Mouse (Mus musculus) hindbrain, postnatal 0 days (tissue): ENCODE results near the gene Naaa. TPM values are rescaled to one million over a fixed set of nuclear protein-coding genes. Genes with fewer than 3 reads are reported as not detected.

Experiments used
- ATAC-seq: fragments of 200-750 bp; cut with Nextera tagmentation; 2 replicates; pipeline ENCODE4 v1.8.0; 2017; ENCODE audit warnings: mild to moderate bottlenecking, moderate TSS enrichment, moderate library complexity
- DNase-seq: peaks from one replicate; pipeline ENCODE4 v3.0.0-alpha.2; 2015; ENCODE audit warnings: low spot score
- H3K27ac ChIP-seq: fragments of 300-500 bp; sonication (generic); 2 replicates; pipeline ENCODE4 v1.5.1; 2014; ENCODE audit warnings: mild to moderate bottlenecking
- H3K27me3 ChIP-seq: fragments of 300-500 bp; sonication (generic); 2 replicates; pipeline ENCODE4 v1.6.1; 2014; ENCODE audit warnings: low read length, mixed read lengths; ENCODE audit not compliant: insufficient read depth
- H3K36me3 ChIP-seq: fragments of 300-500 bp; sonication (generic); 2 replicates; pipeline ENCODE4 v1.6.1; 2014; ENCODE audit warnings: low read length, mixed read lengths; ENCODE audit not compliant: insufficient read depth
- H3K4me1 ChIP-seq: fragments of 300-500 bp; sonication (generic); 2 replicates; pipeline ENCODE4 v1.6.1; 2014; ENCODE audit warnings: antibody characterized with exemption, low read length, mixed read lengths; ENCODE audit not compliant: insufficient read depth
- H3K4me2 ChIP-seq: fragments of 300-500 bp; sonication (generic); 2 replicates; pipeline ENCODE4 v1.6.1; 2014; ENCODE audit warnings: low read depth, mild to moderate bottlenecking, low read length, moderate library complexity, mixed read lengths
- H3K4me3 ChIP-seq: fragments of 300-500 bp; sonication (generic); 2 replicates; pipeline ENCODE4 v1.5.1; 2014; ENCODE audit warnings: low read length
- H3K9ac ChIP-seq: fragments of 300-500 bp; sonication (generic); replicated peaks from 2 replicates; pipeline ENCODE4 v1.6.1; 2014; ENCODE audit warnings: mild to moderate bottlenecking, low read length, moderate library complexity, mixed read lengths
- H3K9me3 ChIP-seq: fragments of 300-500 bp; sonication (generic); 2 replicates; pipeline ENCODE4 v1.6.1; 2016; ENCODE audit warnings: low read length, mixed read lengths
- CTCF ChIP-seq: IDR thresholded peaks from 2 replicates; pipeline ENCODE4 v1.5.1; 2016; ENCODE audit warnings: antibody characterized with exemption, control low read depth, low read depth
- WGBS: fragments of 180-500 bp; shearing (Covaris S2); extraction: QIAGEN DNeasy Blood & Tissue Kit; methylation state at CpG from one replicate; pipeline ENCODE4 v1.1.7; 2014; 5-methylcytosine and 5-hydroxymethylcytosine counted together
- polyA plus RNA-seq: library from polyadenylated mRNA; unstranded; fragments of >200 nt; fragmentation: Nextera tagmentation; extraction: Ambion mirVana; gene quantifications from 2 replicates; pipeline ENCODE4 v1.2.1, GENCODE M21; 2015
- total RNA-seq: library from RNA; depleted of rRNA; stranded (reverse); fragments of >200 nt; gene quantifications from 2 replicates; pipeline ENCODE4 v1.2.3, GENCODE M21; 2014

Gene Naaa
- total and polyA plus RNA-seq, 2 experiments from 2014 or later: 28.9 to 29.1 TPM

GRCm38 (mm10) chr5:92313776-92314175 is 35.8 kb upstream of the Naaa start:
- H3K36me3 ChIP-seq: no peaks in the 10 kb centered on the region
- no peaks in the 10 kb centered on the region for H3K27me3 ChIP-seq
- ATAC-seq (no peak), DNase-seq (no peak)
- no peak overlapping the region for H3K9ac ChIP-seq
- H3K4me1 ChIP-seq: peaks cover 4% of the 10 kb centered on the region; the same call in 1 of the 2 replicates
- H3K9me3 ChIP-seq: no peaks in the 10 kb centered on the region
- 75% methylated on average over 7 of the region's 7 CpGs for WGBS
- H3K4me2 ChIP-seq: no peak overlapping the region
- TF ChIP-seq CTCF: no peak
- H3K27ac ChIP-seq: no peak overlapping the region
- no peak overlapping the region for H3K4me3 ChIP-seq

GRCm38 (mm10) chr5:92312046-92312715 is 34.2 kb upstream of the Naaa start:
- TF ChIP-seq CTCF: peak; percentile 82
- no peaks in the 10 kb centered on the region for H3K36me3 ChIP-seq
- ATAC-seq (no peak), DNase-seq (peak; percentile 96)
- 16% methylated on average over 13 of the region's 13 CpGs for WGBS
- no peaks in the 10 kb centered on the region for H3K9me3 ChIP-seq
- H3K4me3 ChIP-seq: no peak overlapping the region
- H3K27me3 ChIP-seq: no peaks in the 10 kb centered on the region
- peaks cover 5% of the 10 kb centered on the region for H3K4me1 ChIP-seq
- no peak overlapping the region for H3K27ac ChIP-seq
- peak overlapping the region; percentile 21; the same call in 1 of the 2 replicates for H3K4me2 ChIP-seq
- no peak overlapping the region for H3K9ac ChIP-seq

GRCm38 (mm10) chr5:92309681-92310511 is 31.9 kb upstream of the Naaa start, which contains the start of gene Sdad1:
Gene Sdad1 (minus strand): TSS chr5:92310479.
- DNase-seq (peak; percentile 97), ATAC-seq (peak; percentile 97)
- no peaks in the 10 kb centered on the region for H3K27me3 ChIP-seq
- 2% methylated on average over 41 of the region's 41 CpGs for WGBS
- H3K4me2 ChIP-seq: peak within 1 kb of the TSS; percentile 88
- H3K4me3 ChIP-seq: peak within 1 kb of the TSS; percentile 76
- no peaks in the 10 kb centered on the region for H3K9me3 ChIP-seq
- TF ChIP-seq CTCF: peak; percentile 90
- peak within 1 kb of the TSS; percentile 64 for H3K9ac ChIP-seq
- peaks cover 7% of the 10 kb centered on the region; the same call in 1 of the 2 replicates for H3K36me3 ChIP-seq
- H3K4me1 ChIP-seq: peaks cover 5% of the 10 kb centered on the region
- H3K27ac ChIP-seq: peak within 1 kb of the TSS; percentile 73

- WGBS: 85% methylated on average over 3 of the region's 3 CpGs
- H3K36me3 ChIP-seq: peaks cover 50% of the 10 kb centered on the region
- H3K27ac ChIP-seq: no peak overlapping the region
- DNase-seq: no peak
- no peaks in the 10 kb centered on the region for H3K27me3 ChIP-seq
- TF ChIP-seq CTCF: no peak
- no peak overlapping the region for H3K4me3 ChIP-seq
- no peak overlapping the region for H3K9ac ChIP-seq
- no peaks in the 10 kb centered on the region for H3K9me3 ChIP-seq
- no peak overlapping the region for H3K4me2 ChIP-seq
- no peak for ATAC-seq
- H3K4me1 ChIP-seq: peaks cover 5% of the 10 kb centered on the region
Measured at GRCm38 (mm10) chr5:92304291-92304690, 26.3 kb upstream of the Naaa start.

GRCm38 (mm10) chr5:92302149-92302840 is 24.3 kb upstream of the Naaa start:
- no peak for DNase-seq
- no peak for ATAC-seq
- H3K4me1 ChIP-seq: no peaks in the 10 kb centered on the region
- H3K9me3 ChIP-seq: no peaks in the 10 kb centered on the region
- peaks cover 57% of the 10 kb centered on the region for H3K36me3 ChIP-seq
- WGBS: 82% methylated on average over 13 of the region's 13 CpGs
- no peak overlapping the region for H3K4me3 ChIP-seq
- no peak overlapping the region for H3K4me2 ChIP-seq
- H3K9ac ChIP-seq: no peak overlapping the region
- H3K27ac ChIP-seq: no peak overlapping the region
- no peaks in the 10 kb centered on the region for H3K27me3 ChIP-seq
- no peak for TF ChIP-seq CTCF

DNA sequence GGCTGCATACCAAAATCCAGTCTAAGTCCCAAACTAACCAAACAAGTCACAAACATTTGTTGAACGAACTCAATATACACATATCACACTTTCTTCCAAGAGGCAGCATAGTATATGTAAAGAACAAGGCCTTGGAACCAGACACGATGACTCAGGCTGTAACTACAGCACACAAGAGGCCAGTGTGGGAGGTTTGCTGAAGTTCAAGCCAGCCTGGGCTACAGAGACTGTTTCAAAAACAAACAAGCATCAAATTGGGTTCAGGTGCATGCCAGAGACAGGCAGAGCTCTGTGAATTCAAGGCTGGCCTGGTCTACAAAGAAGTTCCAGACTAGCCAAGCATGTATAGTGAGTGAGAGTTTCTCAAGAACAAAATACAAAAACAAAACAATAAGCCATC is 16.6 kb upstream of the Naaa start:
- no peak overlapping the region; the same call in 1 of the 2 replicates for H3K9ac ChIP-seq
- H3K36me3 ChIP-seq: peaks cover 61% of the 10 kb centered on the region
- no peak for ATAC-seq
- no peaks in the 10 kb centered on the region for H3K4me1 ChIP-seq
- TF ChIP-seq CTCF: no peak
- WGBS: 93% methylated on average over 2 of the region's 2 CpGs
- no peak overlapping the region for H3K4me3 ChIP-seq
- no peak overlapping the region for H3K27ac ChIP-seq
- no peaks in the 10 kb centered on the region for H3K27me3 ChIP-seq
- DNase-seq: no peak
- no peak overlapping the region for H3K4me2 ChIP-seq
- no peaks in the 10 kb centered on the region for H3K9me3 ChIP-seq
